Mouse (Mus musculus): ENCODE measurements around the gene Ormdl2. TPM values are rescaled to one million over a fixed set of nuclear protein-coding genes. Genes with fewer than 3 reads are reported as not detected.

Ormdl2 gene
- polyA plus RNA-seq, 1 experiment from 2014 or later, result 55.8 TPM

DNA sequence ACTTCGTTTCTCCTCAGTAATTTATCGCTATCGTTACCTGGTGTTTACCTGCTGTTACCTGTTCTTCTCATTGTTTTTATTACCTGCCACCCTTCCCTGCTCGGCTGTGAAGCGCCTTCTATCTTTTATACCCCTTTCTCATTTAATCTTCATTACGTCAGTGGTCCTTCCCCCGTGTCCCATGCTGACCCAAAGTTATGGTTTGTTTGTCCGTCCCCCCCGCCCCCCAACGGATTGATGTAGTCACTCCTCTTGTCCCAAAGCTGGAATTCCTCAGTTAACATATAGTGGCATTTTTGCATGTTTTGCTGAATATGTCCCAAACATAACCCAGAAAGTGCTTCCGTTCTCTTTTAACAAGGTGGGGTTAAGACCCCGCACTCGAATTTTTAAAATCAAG lies 690 bp upstream of the Ormdl2 start:
- DNase-seq (peak; percentile 11), ATAC-seq (ENCODE audit: insufficient read depth) (peak; percentile 5; the same call in 1 of the 2 replicates)
- no peak for TF ChIP-seq CTCF (IDR thresholded peaks at IDR 0.05; ENCODE audit: low read depth)

DNA sequence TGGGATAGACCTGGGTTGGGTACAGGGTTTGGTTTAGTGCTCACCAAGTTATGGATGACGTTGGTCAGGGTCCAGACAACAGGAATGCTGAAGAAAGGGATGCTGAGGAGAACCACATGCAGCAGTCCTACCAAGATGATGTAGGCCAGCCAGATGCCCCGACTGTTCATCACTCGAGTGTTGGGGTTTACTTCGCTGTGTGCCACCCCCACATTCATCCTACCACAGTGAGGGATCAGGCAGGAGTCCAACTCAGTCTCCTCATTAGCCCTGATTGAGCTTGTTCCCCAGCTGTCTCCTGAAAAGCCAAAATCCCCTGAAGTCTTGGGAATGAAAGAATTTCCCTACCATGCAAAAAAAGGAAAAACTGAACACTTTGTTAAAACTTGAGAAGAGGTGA lies 1.2 kb downstream of the Ormdl2 start:
- H3K27me3 ChIP-seq (ENCODE audit: insufficient read depth, low read length), result no peaks in the 10 kb centered on the region
- ATAC-seq (ENCODE audit: insufficient read depth) (no peak), DNase-seq (no peak)
- no peak overlapping the region for H3K27ac ChIP-seq (ENCODE audit: low read depth)
- H3K4me2 ChIP-seq, result peak overlapping the region; percentile 68
- WGBS, result 85% methylated on average over 4 of the region's 4 CpGs
- H3K36me3 ChIP-seq (ENCODE audit: insufficient read depth), result peaks cover 52% of the 10 kb centered on the region
- no peak overlapping the region for H3K4me3 ChIP-seq (ENCODE audit: low read depth, low read length)
- 0 out of 2 replicates have a peak, but pooled peaks cover 2% of the 10 kb centered on the region for H3K4me1 ChIP-seq (ENCODE audit: insufficient read depth)
- TF ChIP-seq CTCF (IDR thresholded peaks at IDR 0.05; ENCODE audit: low read depth), result no peak
- no peak overlapping the region for H3K9ac ChIP-seq
- no peaks in the 10 kb centered on the region for H3K9me3 ChIP-seq (ENCODE audit: low read depth, low read length)

More for the DNA sequence above, 690 bp upstream of the Ormdl2 start:
- Histone ChIP-seq H3K9ac (peak overlapping the region; percentile 85), H3K27ac (ENCODE audit: low read depth) (peak overlapping the region; percentile 50; the same call in 1 of the 2 replicates), H3K4me2 (peak overlapping the region; percentile 68), H3K4me1 (ENCODE audit: insufficient read depth) (0 out of 2 replicates have a peak, but pooled peaks cover 2% of the 10 kb centered on the region), H3K9me3 (ENCODE audit: low read depth, low read length) (no peaks in the 10 kb centered on the region), H3K4me3 (ENCODE audit: low read depth, low read length) (peak overlapping the region; percentile 85), H3K36me3 (ENCODE audit: insufficient read depth) (peaks cover 37% of the 10 kb centered on the region), H3K27me3 (ENCODE audit: insufficient read depth, low read length) (no peaks in the 10 kb centered on the region)
- 2% methylated on average over 13 of the region's 13 CpGs for WGBS

DNA sequence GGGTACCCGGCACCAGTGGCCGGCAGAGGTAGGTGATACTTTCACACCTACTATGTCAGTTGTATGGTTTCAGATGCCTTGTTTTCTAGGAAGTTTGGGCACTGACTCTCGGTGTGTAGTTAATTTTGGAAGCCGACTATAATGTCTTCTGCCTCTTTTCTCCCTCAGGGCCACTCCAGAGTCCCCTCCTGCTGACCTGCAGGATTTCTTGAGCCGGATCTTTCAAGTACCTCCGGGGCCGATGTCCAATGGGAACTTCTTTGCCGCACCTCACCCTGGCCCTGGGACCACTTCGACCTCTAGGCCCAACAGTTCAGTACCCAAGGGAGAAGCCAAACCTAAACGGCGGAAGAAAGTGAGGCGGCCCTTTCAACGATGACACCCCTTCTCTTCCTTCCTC lies 4.4 kb downstream of the Ormdl2 start, which contains the start of gene Sarnp:
TSS of gene Sarnp (plus strand) at position 301 of the 400 bp plus-strand sequence.
- Histone ChIP-seq H3K9ac (no peak within 1 kb of the TSS), H3K4me1 (ENCODE audit: insufficient read depth) (no peaks in the 10 kb centered on the region), H3K9me3 (ENCODE audit: low read depth, low read length) (no peaks in the 10 kb centered on the region), H3K4me3 (ENCODE audit: low read depth, low read length) (no peak within 1 kb of the TSS), H3K27me3 (ENCODE audit: insufficient read depth, low read length) (no peaks in the 10 kb centered on the region), H3K27ac (ENCODE audit: low read depth) (no peak within 1 kb of the TSS), H3K4me2 (no peak within 1 kb of the TSS), H3K36me3 (ENCODE audit: insufficient read depth) (peaks cover 68% of the 10 kb centered on the region)
- DNase-seq (no peak), ATAC-seq (ENCODE audit: insufficient read depth) (no peak)
- no peak for TF ChIP-seq CTCF (IDR thresholded peaks at IDR 0.05; ENCODE audit: low read depth)
- 86% methylated on average over 13 of the region's 13 CpGs for WGBS

DNA sequence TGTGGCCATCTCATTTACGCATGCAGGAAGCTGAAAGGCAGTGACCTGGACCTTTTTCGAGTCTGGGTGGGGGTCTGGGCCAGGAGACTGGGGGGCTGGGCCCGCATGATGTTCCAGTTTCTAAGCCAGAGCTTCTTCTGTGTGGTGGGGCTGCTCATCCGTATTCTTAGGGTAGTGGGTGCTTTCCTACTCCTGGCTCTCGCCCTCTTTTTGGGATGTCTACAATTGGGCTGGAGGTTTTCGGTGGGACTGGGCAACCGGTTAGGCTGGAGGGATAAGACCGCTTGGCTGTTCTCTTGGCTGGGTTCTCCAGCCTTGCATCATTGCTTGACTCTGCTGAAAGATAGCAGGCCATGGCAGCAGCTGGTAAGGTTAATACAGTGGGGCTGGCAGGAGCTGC lies 14.4 kb downstream of the Ormdl2 start:
- H3K9ac ChIP-seq, result peak overlapping the region; percentile 9
- TF ChIP-seq CTCF (IDR thresholded peaks at IDR 0.05; ENCODE audit: low read depth), result no peak
- peaks cover 26% of the 10 kb centered on the region for H3K36me3 ChIP-seq (ENCODE audit: insufficient read depth)
- no peaks in the 10 kb centered on the region for H3K9me3 ChIP-seq (ENCODE audit: low read depth, low read length)
- peak overlapping the region; percentile 80 for H3K4me3 ChIP-seq (ENCODE audit: low read depth, low read length)
- H3K4me1 ChIP-seq (ENCODE audit: insufficient read depth), result peaks cover 27% of the 10 kb centered on the region
- 92% methylated on average over 8 of the region's 8 CpGs for WGBS
- no peaks in the 10 kb centered on the region for H3K27me3 ChIP-seq (ENCODE audit: insufficient read depth, low read length)
- H3K4me2 ChIP-seq, result peak overlapping the region; percentile 82
- no peak for DNase-seq
- ATAC-seq (ENCODE audit: insufficient read depth), result no peak
- H3K27ac ChIP-seq (ENCODE audit: low read depth), result no peak overlapping the region

DNA sequence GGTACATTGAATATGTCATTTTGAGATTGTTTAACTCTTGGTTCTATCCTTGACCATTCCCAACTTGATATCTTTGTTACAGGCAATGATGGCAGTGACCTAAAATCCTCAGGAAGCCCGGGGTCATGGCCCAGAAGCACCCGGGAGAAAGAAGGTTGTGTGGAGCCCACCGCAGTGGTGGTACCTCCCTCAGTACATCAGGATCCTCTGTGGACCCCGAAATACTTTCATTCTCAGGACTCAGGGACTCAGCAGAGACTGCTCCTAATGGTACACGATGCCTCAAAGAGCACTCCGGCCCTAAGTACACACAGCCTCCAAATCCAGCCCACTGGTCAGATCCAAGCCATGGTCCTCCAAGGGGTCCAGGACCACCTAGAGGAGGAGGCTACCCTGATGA lies 15.4 kb downstream of the Ormdl2 start:
- Histone ChIP-seq H3K4me1 (ENCODE audit: insufficient read depth) (peaks cover 27% of the 10 kb centered on the region), H3K4me3 (ENCODE audit: low read depth, low read length) (peak overlapping the region; percentile 80), H3K27ac (ENCODE audit: low read depth) (no peak overlapping the region), H3K36me3 (ENCODE audit: insufficient read depth) (peaks cover 34% of the 10 kb centered on the region), H3K9me3 (ENCODE audit: low read depth, low read length) (no peaks in the 10 kb centered on the region), H3K4me2 (peak overlapping the region; percentile 82), H3K9ac (peak overlapping the region; percentile 87), H3K27me3 (ENCODE audit: insufficient read depth, low read length) (no peaks in the 10 kb centered on the region)
- ATAC-seq (ENCODE audit: insufficient read depth) (no peak), DNase-seq (no peak)
- TF ChIP-seq CTCF (IDR thresholded peaks at IDR 0.05; ENCODE audit: low read depth), result no peak
- 40% methylated on average over 6 of the region's 6 CpGs for WGBS

DNA sequence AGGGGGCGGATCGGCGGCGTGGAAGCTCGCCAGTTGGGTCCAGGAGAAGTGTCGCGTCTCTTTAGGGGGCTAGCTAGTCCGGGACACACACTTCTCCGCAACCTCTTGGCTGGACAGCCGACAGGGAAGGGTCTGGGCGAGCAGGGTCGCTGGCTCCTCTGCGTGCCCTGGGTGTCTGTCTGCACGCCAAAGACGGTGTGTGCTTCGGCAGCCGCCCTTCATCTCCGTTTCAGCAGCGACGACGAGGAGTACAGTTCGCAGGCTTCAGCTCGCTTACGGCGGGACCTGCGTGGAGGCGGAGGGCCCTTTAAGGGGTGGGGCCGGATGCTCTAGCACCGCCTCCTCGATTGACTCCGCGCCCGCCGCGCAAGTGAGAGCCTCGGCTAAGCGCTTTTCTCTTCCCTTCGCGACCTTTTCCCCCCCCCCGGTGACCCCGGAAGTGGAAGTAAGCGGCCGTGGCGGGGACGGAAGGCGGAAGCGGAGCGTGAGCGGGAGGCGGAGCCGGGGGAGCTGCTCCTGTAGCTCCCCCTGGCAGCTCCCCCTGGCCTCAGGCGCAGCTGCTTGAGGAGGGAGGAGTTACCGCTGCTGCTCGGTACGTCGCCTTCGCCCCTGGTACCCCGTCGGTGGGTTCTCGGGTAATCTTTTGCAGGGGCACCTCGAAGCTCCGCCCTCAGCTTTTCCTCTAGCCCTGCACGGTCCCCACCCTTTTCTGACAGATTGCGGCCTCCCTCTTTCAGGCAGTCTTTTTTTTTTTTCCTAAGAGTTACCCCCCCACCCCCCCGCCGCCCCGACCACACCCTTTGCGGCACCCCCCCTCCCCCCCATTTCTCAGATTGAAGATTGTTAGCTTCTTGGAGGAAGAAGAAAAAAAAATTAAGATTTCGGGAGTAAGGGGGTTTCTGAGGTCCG lies 16.1 kb downstream of the Ormdl2 start:
- Histone ChIP-seq H3K9ac (peak overlapping the region; percentile 87), H3K27me3 (ENCODE audit: insufficient read depth, low read length) (no peaks in the 10 kb centered on the region), H3K27ac (ENCODE audit: low read depth) (peak overlapping the region; percentile 99), H3K4me2 (peak overlapping the region; percentile 82), H3K4me1 (ENCODE audit: insufficient read depth) (peaks cover 27% of the 10 kb centered on the region), H3K4me3 (ENCODE audit: low read depth, low read length) (peak overlapping the region; percentile 80), H3K36me3 (ENCODE audit: insufficient read depth) (peaks cover 41% of the 10 kb centered on the region), H3K9me3 (ENCODE audit: low read depth, low read length) (no peaks in the 10 kb centered on the region)
- DNase-seq (peak; percentile 98), ATAC-seq (ENCODE audit: insufficient read depth) (peak; percentile 94)
- peak; percentile 40 for TF ChIP-seq CTCF (IDR thresholded peaks at IDR 0.05; ENCODE audit: low read depth)
- WGBS, result under 1% methylated on average over 69 of the region's 70 CpGs

All from lung, embryonic 14.5 days (tissue).